27 mouse cellular contexts compared by ENCODE assay signal in the genomic region with DNA sequence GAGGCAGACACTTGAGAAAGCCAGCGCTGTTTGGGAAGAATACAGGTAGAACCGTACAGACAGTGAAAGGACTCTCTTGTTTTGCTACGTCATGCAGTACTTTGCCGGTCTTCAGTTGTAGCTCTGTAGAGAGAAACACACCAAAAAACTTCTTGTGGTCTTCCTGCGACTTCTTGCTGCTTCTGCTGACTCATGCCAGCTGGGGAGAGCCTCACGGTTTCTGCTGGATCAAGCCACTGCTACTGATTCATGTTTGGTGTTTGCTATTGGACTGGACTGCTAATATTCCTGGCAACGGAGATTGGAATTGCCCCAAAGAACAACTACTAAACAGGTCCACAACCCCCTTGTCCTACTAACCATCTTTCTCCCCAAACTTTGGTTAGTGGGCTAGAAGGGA. TPM values are rescaled to one million over a fixed set of nuclear protein-coding genes. Genes with fewer than 3 reads are reported as not detected.
DNase-seq lines count a peak whose midpoint lies in the region; ATAC-seq and TF ChIP-seq lines count a peak whose summit lies in the region.
"Had no signal": no experiment of that assay in that cellular context is flagged by ENCODE, and none has a peak within 500 bp of the region (broad histone marks: within the 10 kb centered on the region; RNA-seq: fewer than 3 reads in every experiment).

No protein-coding gene starts in this region.

- H3K27me3 ChIP-seq in stomach, postnatal 0 days (ENCODE audit: control insufficient read depth, insufficient read depth, low read length): no peaks in the 10 kb centered on the region
- H3K27me3 ChIP-seq: CH12.LX, Patski had no signal

- H3K4me1 ChIP-seq in ES-E14 (ENCODE audit: control insufficient read depth in 2 of 2, insufficient read depth in 2 of 2, low read length in 2 of 2, poor library complexity in 1 of 2): no peaks in the 10 kb centered on the region
- no peaks in the 10 kb centered on the region for H3K4me1 ChIP-seq in stomach, postnatal 0 days (replicated peaks; ENCODE audit: control insufficient read depth, insufficient read depth)

- in situ Hi-C loops in ES-E14 (cut with MboI; ENCODE audit: low sequenced_read_pairs in 2 of 2, unreplicated experiment in 2 of 2): no loop called here

- WGBS in stomach, postnatal 0 days: 87% methylated on average over 7 of the region's 7 CpGs

- no peak overlapping the region for H3K4me3 ChIP-seq in ES-E14 (ENCODE audit: insufficient read depth in 1 of 2, low read depth in 1 of 2, low read length in 2 of 2, poor library complexity in 1 of 2, severe bottlenecking in 1 of 2)
- no peak overlapping the region for H3K4me3 ChIP-seq in stomach, postnatal 0 days (ENCODE audit: low read depth, low read length)

- no peak overlapping the region for H3K9ac ChIP-seq in ES-E14 (ENCODE audit: insufficient read depth, low read depth, low read length, poor library complexity, severe bottlenecking)
- no peak overlapping the region for H3K9ac ChIP-seq in stomach, postnatal 0 days (ENCODE audit: low read length)

- intact Hi-C loops in heart, postnatal 25 days (cut with DNase I): loop anchor here (5.0 kb wide), 1 partner anchor 154 kb away; no protein-coding TSS in a partner anchor

- peak; percentile 69 for DNase-seq in heart, adult 11 months
- DNase-seq in heart, postnatal 25 days (ENCODE audit: low spot score): no peak
- DNase-seq in 416B (ENCODE audit: low read depth) (peak; percentile 47), ES-E14 (ENCODE audit: low read depth, low spot score) (no peak), R1 (ENCODE audit: low read depth, low spot score) (peak; percentile 36)
- no peak for DNase-seq in adrenal gland, adult (ENCODE audit: inconsistent age in 2 of 2, low spot score in 1 of 2)
- no peak for DNase-seq in ovary, postnatal 14 days (ENCODE audit: low spot score)
- no peak for DNase-seq in stomach, postnatal 0 days (ENCODE audit: low spot score)
- DNase-seq: adrenal gland, adult 2 months; adrenal gland, adult 8-10 months; adrenal gland, postnatal 10 days; adrenal gland, postnatal 14 days; adrenal gland, postnatal 25 days; adrenal gland, postnatal 36 days; B cell, adult 2 months; cerebellum, adult 11 months; cerebellum, adult 11-12 months; cerebellum, adult 18-20 months; cerebellum, adult 2 months; cerebellum, adult 8-10 months; cerebellum, adult 9-10 months had no signal

- no peak overlapping the region for H3K27ac ChIP-seq in ES-E14 (ENCODE audit: insufficient read depth, low read depth, low read length, poor library complexity, severe bottlenecking)
- H3K27ac ChIP-seq in stomach, postnatal 0 days (replicated peaks): no peak overlapping the region

- no peak for ATAC-seq in stomach, postnatal 0 days (ENCODE audit: low FRiP score, low TSS enrichment)
- ATAC-seq: activated CD4-positive, CD25-positive, alpha-beta regulatory T cell, adult 4 months; CD4-positive, CD25-positive, alpha-beta regulatory T cell, adult 4 months; Patski had no signal

- no peaks in the 10 kb centered on the region; the same call in 1 of the 2 replicates for H3K36me3 ChIP-seq in ES-E14 (ENCODE audit: control insufficient read depth, insufficient read depth, low read length, poor library complexity, severe bottlenecking)
- peaks cover 7% of the 10 kb centered on the region for H3K36me3 ChIP-seq in stomach, postnatal 0 days (ENCODE audit: control insufficient read depth, insufficient read depth, low read length)

- TF ChIP-seq CTCF in stomach, postnatal 0 days (IDR thresholded peaks at IDR 0.05; ENCODE audit: low read depth): no peak

- H3K4me2 ChIP-seq in stomach, postnatal 0 days (replicated peaks; ENCODE audit: low read depth): no peak overlapping the region

- no peaks in the 10 kb centered on the region for H3K9me3 ChIP-seq in ES-E14 (ENCODE audit: control insufficient read depth, insufficient read depth, low read depth, low read length)
- H3K9me3 ChIP-seq in stomach, postnatal 0 days (ENCODE audit: control insufficient read depth, low read length): no peaks in the 10 kb centered on the region

- no peak for TF ChIP-seq EP300 in stomach, postnatal 0 days (optimal IDR thresholded peaks at IDR 0.05)

TF ChIP-seq in ES-E14, 5 proteins besides CTCF, POLR2A, EP300 and RAD21:
- TF ChIP-seq MAFK (IDR thresholded peaks at IDR 0.05; ENCODE audit: insufficient read depth, low read depth, low read length) (peak; percentile 65; the same call in 1 of the 2 replicates), HCFC1 (IDR thresholded peaks at IDR 0.05; ENCODE audit: borderline replicate concordance, insufficient read depth, low read length) (no peak)

RNA-seq across cellular contexts. Expression of gene Rhot1, which starts 12.5 kb away (rescaled TPM):
- total RNA-seq in heart, postnatal 25 days (2021): 10 to 100 TPM; 62.4 to 68.1 TPM
- total RNA-seq in ES-E14 (2012; rRNA removed): 29.1 and 38.8 TPM in 2 replicates
- 28.4 and 30.4 TPM in 2 replicates for polyA plus RNA-seq in stomach, postnatal 0 days (2015; fragmentation: Nextera tagmentation; extraction: Ambion mirVana)

RNA-seq across cellular contexts. Expression of gene Rnf135, which starts 12.7 kb away (rescaled TPM):
- total RNA-seq in heart, postnatal 25 days (2021): 1 to 10 TPM; 5.8 to 6.0 TPM
- 3.4 and 5.2 TPM in 2 replicates for total RNA-seq in ES-E14 (2012; rRNA removed)
- polyA plus RNA-seq in stomach, postnatal 0 days (2015; fragmentation: Nextera tagmentation; extraction: Ambion mirVana): 7.5 and 8.8 TPM in 2 replicates

RNA-seq across cellular contexts. Expression of gene Adap2, which starts 42.4 kb away (rescaled TPM):
- total RNA-seq in heart, postnatal 25 days (2021): 10 to 100 TPM; 10.3 to 15.1 TPM
- total RNA-seq in ES-E14 (2012; rRNA removed): 2.8 and 5.1 TPM in 2 replicates
- polyA plus RNA-seq in stomach, postnatal 0 days (2015; fragmentation: Nextera tagmentation; extraction: Ambion mirVana): 3.6 and 5.4 TPM in 2 replicates
- total RNA-seq: CH12.LX, G1E, MEL had no signal
- polyA plus RNA-seq: G1E had no signal

RNA-seq across cellular contexts. Expression of gene Tefm, which starts 54.4 kb away (rescaled TPM):
- 10 to 100 TPM; 25.8 to 29.7 TPM for total RNA-seq in heart, postnatal 25 days (2021)
- total RNA-seq in ES-E14 (2012; rRNA removed): 31.1 and 33.3 TPM in 2 replicates
- 18.6 and 20.5 TPM in 2 replicates for polyA plus RNA-seq in stomach, postnatal 0 days (2015; fragmentation: Nextera tagmentation; extraction: Ambion mirVana)

Comparison
In these comparisons a context has a peak if more than half of its experiments do, and no peak if none do; other contexts are left out.
1. DNase-seq: peak in heart, adult 11 months (single experiment), 416B (single experiment) and R1 (single experiment); none in heart, postnatal 25 days (single experiment), ES-E14 (single experiment), adrenal gland, adult (0 of 2), ovary, postnatal 14 days (single experiment) and stomach, postnatal 0 days (single experiment).